Mouse (Mus musculus) intestine, embryonic 16.5 days (tissue): ENCODE results near the gene Sigirr. TPM values are rescaled to one million over a fixed set of nuclear protein-coding genes. Genes with fewer than 3 reads are reported as not detected.

ENCODE experiments used
- ATAC-seq: fragments of 200-750 bp; cut with Nextera tagmentation; 2 replicates; pipeline ENCODE4 v1.8.0; 2017; ENCODE audit warnings: moderate TSS enrichment, moderate library complexity
- H3K27ac ChIP-seq: fragments of 300-500 bp; sonication (generic); 2 replicates; pipeline ENCODE4 v1.5.1; 2014; ENCODE audit warnings: mild to moderate bottlenecking, low read length
- H3K27me3 ChIP-seq: fragments of 300-500 bp; sonication (generic); replicated peaks from 2 replicates; pipeline ENCODE4 v1.6.1; 2014; ENCODE audit warnings: low read length, control low read depth, mixed read lengths; ENCODE audit not compliant: control insufficient read depth, insufficient read depth
- H3K36me3 ChIP-seq: fragments of 300-500 bp; sonication (generic); 2 replicates; pipeline ENCODE4 v1.6.1; 2014; ENCODE audit warnings: low read length, control low read depth; ENCODE audit not compliant: control insufficient read depth, insufficient read depth
- H3K4me1 ChIP-seq: fragments of 300-500 bp; sonication (generic); 2 replicates; pipeline ENCODE4 v1.6.1; 2014; ENCODE audit warnings: low read length, control low read depth, mixed read lengths; ENCODE audit not compliant: control insufficient read depth, insufficient read depth
- H3K4me2 ChIP-seq: fragments of 300-500 bp; sonication (generic); 2 replicates; pipeline ENCODE4 v1.6.1; 2014; ENCODE audit warnings: low read depth, low read length, control low read depth
- H3K4me3 ChIP-seq: fragments of 300-500 bp; sonication (generic); 2 replicates; pipeline ENCODE4 v1.5.1; 2014; ENCODE audit warnings: mild to moderate bottlenecking, low read length
- H3K9ac ChIP-seq: fragments of 300-500 bp; sonication (generic); 2 replicates; pipeline ENCODE4 v1.6.1; 2014; ENCODE audit warnings: low read depth, low read length
- H3K9me3 ChIP-seq: fragments of 300-500 bp; sonication (generic); 2 replicates; pipeline ENCODE4 v1.6.1; 2016; ENCODE audit warnings: low read length, control low read depth; ENCODE audit not compliant: control insufficient read depth
- WGBS: fragments of 180-500 bp; shearing (Covaris S2); extraction: QIAGEN DNeasy Blood & Tissue Kit; methylation state at CpG from one replicate; pipeline ENCODE4 v1.1.7; 2014; 5-methylcytosine and 5-hydroxymethylcytosine counted together
- polyA plus RNA-seq: library from polyadenylated mRNA; unstranded; fragments of >200 nt; fragmentation: Nextera tagmentation; extraction: Ambion mirVana; gene quantifications from 2 replicates; pipeline ENCODE4 v1.2.1, GENCODE M21; 2015

Gene Sigirr
- polyA plus RNA-seq, 1 experiment from 2014 or later: 29.4 TPM

DNA sequence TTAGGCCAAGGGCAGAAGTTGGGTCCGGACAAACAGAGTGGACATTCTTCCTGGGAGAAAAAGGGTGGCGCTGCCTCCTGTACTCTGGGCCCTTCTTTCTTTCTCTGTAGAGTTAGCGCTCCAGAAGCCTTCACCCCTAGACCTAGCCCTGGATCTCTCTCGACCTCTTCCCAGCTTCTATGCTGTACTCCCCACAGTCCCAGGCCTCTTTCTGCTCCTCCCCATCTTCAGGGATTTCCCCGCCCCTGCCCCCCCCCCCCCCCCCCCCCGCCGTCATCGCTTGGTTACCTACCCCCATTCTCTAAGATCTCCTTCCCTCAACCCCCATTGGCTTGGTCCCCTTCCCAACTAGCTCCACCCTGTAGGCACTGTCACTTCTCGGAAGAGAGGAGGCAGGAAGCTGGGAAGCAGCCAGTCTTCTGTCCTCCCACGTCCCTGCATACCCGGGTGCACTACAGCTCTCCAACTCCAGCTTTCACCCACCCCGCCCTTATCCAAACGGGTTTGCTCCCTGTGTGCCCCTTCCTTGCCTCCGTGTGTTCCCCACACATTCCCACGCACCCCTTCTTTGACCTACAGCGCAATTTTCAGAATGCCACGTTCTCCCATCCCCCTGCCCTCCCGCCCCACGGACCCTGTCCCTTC, 52.7 kb downstream of the Sigirr start:
- 9% methylated on average over 15 of the region's 19 CpGs for WGBS
- peak overlapping the region; percentile 61 for H3K9ac ChIP-seq
- peak; percentile 90 for ATAC-seq

DNA sequence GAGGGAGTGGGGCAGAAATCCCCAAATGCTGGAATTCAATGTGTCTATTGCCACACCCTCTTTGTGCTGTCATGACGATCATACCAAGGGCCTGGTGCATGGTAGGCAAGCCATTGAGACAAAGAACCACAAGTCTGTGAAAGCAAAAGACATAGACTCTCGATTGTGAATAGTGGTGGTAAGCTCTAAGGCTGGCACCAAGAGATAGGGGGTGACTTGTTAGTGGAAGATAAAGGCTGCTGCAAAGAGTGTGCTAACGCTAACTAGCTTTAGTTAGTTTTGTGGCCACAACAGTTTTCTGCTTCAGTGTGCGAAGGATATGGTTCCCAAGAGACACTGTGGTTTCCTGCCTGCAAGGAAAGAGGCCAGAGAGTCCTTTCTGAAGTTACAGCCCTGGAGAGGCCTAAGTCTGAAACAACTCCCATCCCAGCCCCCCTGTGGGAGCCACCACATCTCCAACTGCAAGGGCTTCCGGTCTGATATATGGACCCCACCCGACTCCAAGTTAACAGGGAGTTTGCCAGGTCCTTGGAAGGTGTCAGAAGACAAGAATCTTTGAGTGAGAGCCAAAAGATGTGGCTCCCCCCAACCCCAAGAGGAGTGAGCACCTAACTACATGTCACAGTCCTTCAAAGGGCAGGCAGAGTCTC, 53.3 kb downstream of the Sigirr start:
- Histone ChIP-seq H3K9ac (peak overlapping the region; percentile 17; the same call in 1 of the 2 replicates), H3K4me2 (peak overlapping the region; percentile 24; the same call in 1 of the 2 replicates), H3K36me3 (no peaks in the 10 kb centered on the region), H3K9me3 (no peaks in the 10 kb centered on the region), H3K27ac (peak overlapping the region; percentile 75), H3K4me3 (no peak overlapping the region), H3K4me1 (peaks cover 22% of the 10 kb centered on the region), H3K27me3 (no peaks in the 10 kb centered on the region)
- WGBS: 58% methylated on average over 6 of the region's 6 CpGs
- ATAC-seq: 0 out of 2 replicates have a peak, but pooled peaks have one; percentile 5

More for the DNA sequence above, 52.7 kb downstream of the Sigirr start:
- H3K9me3 ChIP-seq: no peaks in the 10 kb centered on the region
- no peaks in the 10 kb centered on the region for H3K27me3 ChIP-seq
- peaks cover 17% of the 10 kb centered on the region for H3K4me1 ChIP-seq
- peak overlapping the region; percentile 89 for H3K4me2 ChIP-seq
- peak overlapping the region; percentile 36 for H3K4me3 ChIP-seq
- peak overlapping the region; percentile 92 for H3K27ac ChIP-seq
- no peaks in the 10 kb centered on the region for H3K36me3 ChIP-seq

GRCm38 (mm10) chr7:141042539-141042938, 57.8 kb downstream of the Sigirr start:
- peak; percentile 77 for ATAC-seq
- peak overlapping the region; percentile 82 for H3K27ac ChIP-seq
- 37% methylated on average over 4 of the region's 4 CpGs for WGBS

DNA sequence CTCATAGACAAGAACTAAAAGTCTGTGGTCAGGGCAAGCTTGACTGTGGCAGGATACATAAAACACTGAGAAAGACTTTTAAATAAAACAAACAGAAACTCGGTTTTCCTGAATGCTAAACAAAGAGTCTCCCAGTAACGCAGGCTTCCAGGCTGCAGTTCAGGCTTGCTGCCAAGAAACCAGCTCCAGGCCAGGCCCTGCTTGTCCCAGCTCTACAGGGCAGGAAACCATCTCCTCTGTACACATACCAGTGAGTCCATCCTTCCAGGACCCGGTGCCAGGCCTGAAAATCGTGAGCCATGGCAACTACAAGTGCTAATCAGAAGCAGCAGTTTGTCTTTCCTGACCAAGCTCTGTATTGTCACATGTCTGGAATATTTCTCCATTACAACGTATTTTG, 58.7 kb downstream of the Sigirr start:
- H3K4me1 ChIP-seq: peaks cover 19% of the 10 kb centered on the region
- peak; percentile 77 for ATAC-seq

More at GRCm38 (mm10) chr7:141042539-141042938, 57.8 kb downstream of the Sigirr start:
- H3K4me1 ChIP-seq: peaks cover 26% of the 10 kb centered on the region
- H3K36me3 ChIP-seq: no peaks in the 10 kb centered on the region
- H3K9ac ChIP-seq: peak overlapping the region; percentile 37; the same call in 1 of the 2 replicates
- no peaks in the 10 kb centered on the region for H3K27me3 ChIP-seq
- H3K9me3 ChIP-seq: no peaks in the 10 kb centered on the region
- H3K4me2 ChIP-seq: no peak overlapping the region
- H3K4me3 ChIP-seq: no peak overlapping the region

More for the DNA sequence above, 58.7 kb downstream of the Sigirr start:
- 10% methylated on average over 5 of the region's 5 CpGs for WGBS
- Histone ChIP-seq H3K36me3 (no peaks in the 10 kb centered on the region), H3K27ac (peak overlapping the region; percentile 73), H3K9me3 (no peaks in the 10 kb centered on the region), H3K27me3 (no peaks in the 10 kb centered on the region), H3K4me2 (no peak overlapping the region), H3K4me3 (no peak overlapping the region), H3K9ac (no peak overlapping the region)

Other genes with a start within 250 kb of the Sigirr start
- not detected in 2 replicates for gene Gm45785, start 244.2 kb downstream of the Sigirr start, polyA plus RNA-seq
- 68.3 and 70.1 TPM in 2 replicates for gene Ric8a, start 243.6 kb downstream of the Sigirr start, polyA plus RNA-seq
- gene Bet1l, start 243.0 kb downstream of the Sigirr start, polyA plus RNA-seq: 33.1 and 35.1 TPM in 2 replicates
- 182 and 197 TPM in 2 replicates for gene Psmd13, start 218.6 kb downstream of the Sigirr start, polyA plus RNA-seq
- gene Sirt3, start 218.3 kb downstream of the Sigirr start, polyA plus RNA-seq: 38.6 and 39.2 TPM in 2 replicates
- gene Cox8b, start 200.1 kb downstream of the Sigirr start, polyA plus RNA-seq: 0.45 and 0.62 TPM in 2 replicates
- 71.1 and 80.5 TPM in 2 replicates for gene Nlrp6, start 179.7 kb downstream of the Sigirr start, polyA plus RNA-seq
- gene Pgghg, start 159.2 kb downstream of the Sigirr start, polyA plus RNA-seq: 23.4 and 23.6 TPM in 2 replicates
- 2.0 and 2.4 TPM in 2 replicates for gene Ifitm5, start 150.3 kb downstream of the Sigirr start, polyA plus RNA-seq
- 1.0 TPM in 1 of 2 replicates, not detected in the other for gene Gm45717, start 144.6 kb downstream of the Sigirr start, polyA plus RNA-seq
- 1,203 and 1,252 TPM in 2 replicates for gene Ifitm2, start 144.6 kb downstream of the Sigirr start, polyA plus RNA-seq
- gene Ifitm1, start 133.4 kb downstream of the Sigirr start, polyA plus RNA-seq: 117 and 123 TPM in 2 replicates
- 255 and 269 TPM in 2 replicates for gene Ifitm3, start 89.8 kb downstream of the Sigirr start, polyA plus RNA-seq
- gene Ifitm6, start 82.6 kb downstream of the Sigirr start, polyA plus RNA-seq: 1.9 and 2.0 TPM in 2 replicates
- gene Gm17387, start 71.4 kb downstream of the Sigirr start, polyA plus RNA-seq: not detected in 2 replicates
- gene B4galnt4, start 39.5 kb downstream of the Sigirr start, polyA plus RNA-seq: 7.2 and 7.3 TPM in 2 replicates
- 31.3 and 32.4 TPM in 2 replicates for gene Pkp3, start 22.4 kb downstream of the Sigirr start, polyA plus RNA-seq
- gene Ano9, start 17.2 kb upstream of the Sigirr start, polyA plus RNA-seq: 43.6 and 50.1 TPM in 2 replicates
- gene Ptdss2, start 21.8 kb upstream of the Sigirr start, polyA plus RNA-seq: 59.0 and 60.3 TPM in 2 replicates
- gene Rnh1, start 72.3 kb upstream of the Sigirr start, polyA plus RNA-seq: 159 and 160 TPM in 2 replicates
- gene Hras, start 93.4 kb upstream of the Sigirr start, polyA plus RNA-seq: 21.9 and 47.0 TPM in 2 replicates
- 5.3 and 6.5 TPM in 2 replicates for gene Lrrc56, start 93.6 kb upstream of the Sigirr start, polyA plus RNA-seq
- gene Lmntd2, start 113.5 kb upstream of the Sigirr start, polyA plus RNA-seq: 4.0 TPM in 2 replicates
- 75.6 and 77.5 TPM in 2 replicates for gene Rassf7, start 115.3 kb upstream of the Sigirr start, polyA plus RNA-seq
- gene Phrf1, start 128.2 kb upstream of the Sigirr start, polyA plus RNA-seq: 55.2 and 56.7 TPM in 2 replicates
- 6.5 and 9.1 TPM in 2 replicates for gene Irf7, start 165.9 kb upstream of the Sigirr start, polyA plus RNA-seq
- 167 and 234 TPM in 2 replicates for gene Cdhr5, start 176.2 kb upstream of the Sigirr start, polyA plus RNA-seq
- 304 and 334 TPM in 2 replicates for gene Sct, start 178.6 kb upstream of the Sigirr start, polyA plus RNA-seq
- 0.23 and 0.48 TPM in 2 replicates for gene Drd4, start 191.4 kb upstream of the Sigirr start, polyA plus RNA-seq
- 61.0 and 64.4 TPM in 2 replicates for gene Deaf1, start 227.1 kb upstream of the Sigirr start, polyA plus RNA-seq
- 32.4 and 34.2 TPM in 2 replicates for gene Tmem80, start 227.2 kb upstream of the Sigirr start, polyA plus RNA-seq
- gene Eps8l2, start 238.3 kb upstream of the Sigirr start, polyA plus RNA-seq: 191 and 214 TPM in 2 replicates